Comparison of ENCODE assay signal across 16 mouse cellular contexts in genomic region chr4:46794583-46794982, GRCm38 (mm10).
DNase-seq lines count a peak whose midpoint lies in the region; ATAC-seq and TF ChIP-seq lines count a peak whose summit lies in the region.
"Had no signal": no experiment of that assay in that cellular context is flagged by ENCODE, and none has a peak within 500 bp of the region (broad histone marks: within the 10 kb centered on the region; RNA-seq: fewer than 3 reads in every experiment).

No protein-coding gene starts in this region.

- peak; percentile 46; the same call in 1 of the 2 replicates for ATAC-seq in heart, embryonic 12.5 days (ENCODE audit: insufficient number of reproducible peaks, low FRiP score)
- no peak for ATAC-seq in hindbrain, postnatal 0 days
- ATAC-seq: forebrain, postnatal 0 days; liver, embryonic 12.5 days; lung, postnatal 0 days; Patski had no signal

- no peak overlapping the region for H3K4me2 ChIP-seq in heart, embryonic 12.5 days
- no peak overlapping the region for H3K4me2 ChIP-seq in hindbrain, postnatal 0 days (ENCODE audit: low read depth, low read length)
- H3K4me2 ChIP-seq: hindbrain, embryonic 15.5 days; liver, embryonic 12.5 days had no signal

- no peak for DNase-seq in heart, adult 9 months (ENCODE audit: low spot score in 2 of 2)
- DNase-seq in layer of hippocampus, adult 8-10 months (ENCODE audit: low spot score in 2 of 2), result peak; percentile 55 to 76
- DNase-seq in layer of hippocampus, adult 9-10 months (ENCODE audit: low spot score), result no peak
- DNase-seq in left cerebral cortex, postnatal 14 days (ENCODE audit: low spot score in 2 of 2), result peak; percentile 76 to 93
- DNase-seq in hindbrain, postnatal 0 days (ENCODE audit: low spot score), result no peak
- DNase-seq in adrenal gland, adult 18-20 months (ENCODE audit: low spot score in 2 of 2), result no peak
- DNase-seq in kidney, postnatal 10 days, result no peak
- DNase-seq: cerebellum, adult 9-10 months; forebrain, postnatal 0 days; kidney, adult 8-10 months had no signal

- H3K4me1 ChIP-seq in heart, embryonic 12.5 days (replicated peaks), result peaks cover 35% of the 10 kb centered on the region
- no peaks in the 10 kb centered on the region for H3K4me1 ChIP-seq in hindbrain, postnatal 0 days (ENCODE audit: insufficient read depth, low read length)
- H3K4me1 ChIP-seq: hindbrain, embryonic 15.5 days had no signal

- 44% methylated on average over 7 of the region's 7 CpGs for WGBS in heart, embryonic 12.5 days
- 88% methylated on average over 7 of the region's 7 CpGs for WGBS in hindbrain, postnatal 0 days

- peak overlapping the region; percentile 65; the same call in 1 of the 2 replicates for H3K27ac ChIP-seq in heart, embryonic 12.5 days (ENCODE audit: poor library complexity, severe bottlenecking)
- no peak overlapping the region for H3K27ac ChIP-seq in hindbrain, postnatal 0 days
- H3K27ac ChIP-seq: hindbrain, embryonic 15.5 days; liver, embryonic 12.5 days had no signal

- H3K36me3 ChIP-seq in heart, embryonic 12.5 days, result no peaks in the 10 kb centered on the region
- H3K36me3 ChIP-seq in hindbrain, postnatal 0 days (ENCODE audit: insufficient read depth, low read length), result no peaks in the 10 kb centered on the region
- H3K36me3 ChIP-seq: hindbrain, embryonic 15.5 days; liver, embryonic 12.5 days had no signal

- TF ChIP-seq CTCF in hindbrain, postnatal 0 days (IDR thresholded peaks at IDR 0.05; ENCODE audit: low read depth), result no peak

- H3K27me3 ChIP-seq in heart, embryonic 12.5 days (replicated peaks), result 0 out of 2 replicates have a peak, but pooled peaks cover 3% of the 10 kb centered on the region
- no peaks in the 10 kb centered on the region for H3K27me3 ChIP-seq in hindbrain, postnatal 0 days (ENCODE audit: insufficient read depth, low read length)
- H3K27me3 ChIP-seq: hindbrain, embryonic 15.5 days; liver, embryonic 12.5 days; Patski had no signal

- intact Hi-C loops in left cerebral cortex, postnatal 14 days (cut with DNase I), result no loop called here

- H3K4me3 ChIP-seq in heart, embryonic 12.5 days, result no peak overlapping the region
- H3K4me3 ChIP-seq in hindbrain, postnatal 0 days (ENCODE audit: low read length), result no peak overlapping the region
- H3K4me3 ChIP-seq: erythroblast, embryonic 14.5 days; hindbrain, embryonic 15.5 days; liver, embryonic 12.5 days had no signal

- H3K9me3 ChIP-seq in heart, embryonic 12.5 days (replicated peaks), result no peaks in the 10 kb centered on the region
- no peaks in the 10 kb centered on the region for H3K9me3 ChIP-seq in hindbrain, postnatal 0 days (ENCODE audit: low read length)
- H3K9me3 ChIP-seq: hindbrain, embryonic 15.5 days; liver, embryonic 12.5 days had no signal

- H3K9ac ChIP-seq in heart, embryonic 12.5 days, result no peak overlapping the region
- H3K9ac ChIP-seq in hindbrain, postnatal 0 days (replicated peaks; ENCODE audit: low read length), result no peak overlapping the region
- H3K9ac ChIP-seq: forebrain, postnatal 0 days; hindbrain, embryonic 15.5 days; liver, embryonic 12.5 days had no signal

Comparison
In these comparisons a context has a peak if more than half of its experiments do, and no peak if none do; other contexts are left out.
1. DNase-seq: peak in layer of hippocampus, adult 8-10 months (2 of 2) and left cerebral cortex, postnatal 14 days (2 of 2); none in heart, adult 9 months (0 of 2), layer of hippocampus, adult 9-10 months (single experiment), hindbrain, postnatal 0 days (single experiment), adrenal gland, adult 18-20 months (0 of 2) and kidney, postnatal 10 days (single experiment).